Mouse (Mus musculus): ENCODE data around the gene Col27a1. TPM values are rescaled to one million over a fixed set of nuclear protein-coding genes. Genes with fewer than 3 reads are reported as not detected.

Gene Col27a1
- total RNA-seq, 1 experiment: 2.4 TPM

- Histone ChIP-seq H3K4me1 (ENCODE audit: control insufficient read depth in 2 of 2, insufficient read depth in 2 of 2, low read length in 2 of 2, poor library complexity in 1 of 2) (no peaks in the 10 kb centered on the region), H3K9ac (ENCODE audit: insufficient read depth, low read depth, low read length, poor library complexity, severe bottlenecking) (no peak overlapping the region), H3K27ac (ENCODE audit: insufficient read depth, low read depth, low read length, poor library complexity, severe bottlenecking) (no peak overlapping the region), H3K36me3 (ENCODE audit: control insufficient read depth, insufficient read depth, low read length, poor library complexity, severe bottlenecking) (no peaks in the 10 kb centered on the region), H3K9me3 (ENCODE audit: control insufficient read depth, insufficient read depth, low read depth, low read length) (no peaks in the 10 kb centered on the region), H3K4me3 (ENCODE audit: insufficient read depth in 1 of 2, low read depth in 1 of 2, low read length in 2 of 2, poor library complexity in 1 of 2, severe bottlenecking in 1 of 2) (no peak overlapping the region)
- no peak for DNase-seq (ENCODE audit: low read depth, low spot score)
- in situ Hi-C loops (cut with MboI; ENCODE audit: low sequenced_read_pairs in 2 of 2, unreplicated experiment in 2 of 2): no loop called here
- no peak for TF ChIP-seq CHD2 (IDR thresholded peaks at IDR 0.05; ENCODE audit: low read depth, low read length)
- no peak for TF ChIP-seq ZNF384 (IDR thresholded peaks at IDR 0.05; ENCODE audit: low read depth, low read length)
These were observed 84.4 kb downstream of the Col27a1 start for GRCm38 (mm10) chr4:63298191-63298590.

DNA sequence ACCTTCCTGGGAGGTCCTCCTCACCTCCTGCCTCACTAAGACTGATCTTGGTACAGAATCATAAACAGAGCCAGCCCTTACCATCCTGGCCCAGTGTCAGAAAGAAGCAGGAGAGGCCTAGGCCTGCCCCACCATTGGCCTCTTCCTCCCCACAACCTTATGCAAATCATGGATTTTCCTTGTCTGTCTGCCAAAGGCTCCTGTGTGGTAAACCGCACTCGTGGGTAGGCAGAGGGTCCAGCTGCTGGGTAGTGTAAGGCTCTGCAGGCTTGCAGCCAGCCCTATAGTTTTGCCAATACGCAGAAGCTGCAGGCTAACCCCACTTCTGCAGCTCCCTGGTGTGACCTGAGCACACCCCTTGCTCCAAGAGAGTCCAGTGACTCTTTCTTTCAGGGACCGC, 88.8 kb downstream of the Col27a1 start:
- Histone ChIP-seq H3K36me3 (ENCODE audit: control insufficient read depth, insufficient read depth, low read length, poor library complexity, severe bottlenecking) (no peaks in the 10 kb centered on the region), H3K4me3 (ENCODE audit: insufficient read depth in 1 of 2, low read depth in 1 of 2, low read length in 2 of 2, poor library complexity in 1 of 2, severe bottlenecking in 1 of 2) (no peak overlapping the region), H3K27ac (ENCODE audit: insufficient read depth, low read depth, low read length, poor library complexity, severe bottlenecking) (no peak overlapping the region), H3K4me1 (ENCODE audit: control insufficient read depth in 2 of 2, insufficient read depth in 2 of 2, low read length in 2 of 2, poor library complexity in 1 of 2) (no peaks in the 10 kb centered on the region), H3K9ac (ENCODE audit: insufficient read depth, low read depth, low read length, poor library complexity, severe bottlenecking) (no peak overlapping the region), H3K9me3 (ENCODE audit: control insufficient read depth, insufficient read depth, low read depth, low read length) (no peaks in the 10 kb centered on the region)
- in situ Hi-C loops (cut with MboI; ENCODE audit: low sequenced_read_pairs in 2 of 2, unreplicated experiment in 2 of 2): no loop called here
- TF ChIP-seq HCFC1 (IDR thresholded peaks at IDR 0.05; ENCODE audit: borderline replicate concordance, insufficient read depth, low read length): no peak
- TF ChIP-seq MAFK (IDR thresholded peaks at IDR 0.05; ENCODE audit: insufficient read depth, low read depth, low read length): no peak
- TF ChIP-seq ZNF384 (IDR thresholded peaks at IDR 0.05; ENCODE audit: low read depth, low read length): no peak
- TF ChIP-seq ZC3H11A (IDR thresholded peaks at IDR 0.05; ENCODE audit: borderline replicate concordance, low read depth, low read length): no peak
- TF ChIP-seq CHD2 (IDR thresholded peaks at IDR 0.05; ENCODE audit: low read depth, low read length): no peak
- DNase-seq (ENCODE audit: low read depth, low spot score): no peak

DNA sequence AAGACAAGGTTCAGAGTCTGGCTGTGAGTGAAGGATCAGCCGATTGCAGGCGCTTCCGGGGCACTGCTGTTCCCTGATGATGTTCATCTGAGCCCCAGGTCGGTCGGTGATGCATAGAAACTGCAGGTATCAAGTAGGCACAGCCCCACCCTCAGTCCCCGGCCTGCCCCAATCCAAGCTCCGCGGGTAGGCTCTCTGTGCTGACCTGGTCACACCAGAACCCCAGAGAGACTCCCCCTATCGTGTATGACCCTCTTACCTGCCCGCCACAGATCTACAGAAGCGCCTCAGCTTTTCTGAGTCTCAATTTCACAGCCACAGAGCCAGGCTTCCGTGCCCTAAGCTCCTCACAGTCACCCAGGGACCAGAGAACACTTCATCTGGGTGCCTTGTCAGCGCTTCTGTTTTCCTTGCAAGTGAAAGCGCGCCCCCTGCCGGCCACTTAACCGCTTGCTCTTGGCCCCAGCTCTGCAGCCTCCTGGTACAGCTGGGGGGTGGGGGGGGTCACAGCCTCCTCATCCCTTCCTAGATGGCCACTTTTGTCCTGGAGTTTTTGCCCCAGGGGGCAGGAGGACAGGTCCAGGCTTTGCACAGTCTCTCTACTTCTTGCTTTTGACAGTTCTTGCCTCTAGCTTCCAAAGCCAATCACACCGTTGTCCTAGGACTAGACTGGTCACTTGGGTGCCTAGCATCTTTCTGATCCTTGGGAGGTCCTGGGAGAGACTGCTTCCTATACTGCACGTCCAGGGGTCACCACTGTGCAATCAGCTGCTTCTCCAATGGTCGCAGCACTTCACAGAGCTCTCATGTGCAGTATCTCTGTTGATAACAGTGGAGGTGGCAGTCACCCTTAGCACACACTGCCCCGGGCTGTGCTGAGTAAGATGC, 93.6 kb downstream of the Col27a1 start:
- peak; percentile 48 for DNase-seq (ENCODE audit: low read depth, low spot score)
- H3K36me3 ChIP-seq (ENCODE audit: control insufficient read depth, insufficient read depth, low read length, poor library complexity, severe bottlenecking): no peaks in the 10 kb centered on the region
- H3K9me3 ChIP-seq (ENCODE audit: control insufficient read depth, insufficient read depth, low read depth, low read length): no peaks in the 10 kb centered on the region
- no peak overlapping the region for H3K9ac ChIP-seq (ENCODE audit: insufficient read depth, low read depth, low read length, poor library complexity, severe bottlenecking)
- no peak overlapping the region for H3K4me3 ChIP-seq (ENCODE audit: insufficient read depth in 1 of 2, low read depth in 1 of 2, low read length in 2 of 2, poor library complexity in 1 of 2, severe bottlenecking in 1 of 2)
- in situ Hi-C loops (cut with MboI; ENCODE audit: low sequenced_read_pairs in 2 of 2, unreplicated experiment in 2 of 2): no loop called here
- no peak overlapping the region for H3K27ac ChIP-seq (ENCODE audit: insufficient read depth, low read depth, low read length, poor library complexity, severe bottlenecking)
- H3K4me1 ChIP-seq (ENCODE audit: control insufficient read depth in 2 of 2, insufficient read depth in 2 of 2, low read length in 2 of 2, poor library complexity in 1 of 2): no peaks in the 10 kb centered on the region
- no peak for TF ChIP-seq CHD2 (IDR thresholded peaks at IDR 0.05; ENCODE audit: low read depth, low read length)
- TF ChIP-seq MAFK (IDR thresholded peaks at IDR 0.05; ENCODE audit: insufficient read depth, low read depth, low read length): peak; percentile 78

- no peak overlapping the region for H3K4me3 ChIP-seq (ENCODE audit: insufficient read depth in 1 of 2, low read depth in 1 of 2, low read length in 2 of 2, poor library complexity in 1 of 2, severe bottlenecking in 1 of 2)
- no peaks in the 10 kb centered on the region for H3K9me3 ChIP-seq (ENCODE audit: control insufficient read depth, insufficient read depth, low read depth, low read length)
- no peaks in the 10 kb centered on the region for H3K36me3 ChIP-seq (ENCODE audit: control insufficient read depth, insufficient read depth, low read length, poor library complexity, severe bottlenecking)
- DNase-seq (ENCODE audit: low read depth, low spot score): no peak
- H3K27ac ChIP-seq (ENCODE audit: insufficient read depth, low read depth, low read length, poor library complexity, severe bottlenecking): no peak overlapping the region
- no peak overlapping the region for H3K9ac ChIP-seq (ENCODE audit: insufficient read depth, low read depth, low read length, poor library complexity, severe bottlenecking)
- H3K4me1 ChIP-seq (ENCODE audit: control insufficient read depth in 2 of 2, insufficient read depth in 2 of 2, low read length in 2 of 2, poor library complexity in 1 of 2): no peaks in the 10 kb centered on the region
- in situ Hi-C loops (cut with MboI; ENCODE audit: low sequenced_read_pairs in 2 of 2, unreplicated experiment in 2 of 2): no loop called here
- TF ChIP-seq MAFK (IDR thresholded peaks at IDR 0.05; ENCODE audit: insufficient read depth, low read depth, low read length) (no peak), ZC3H11A (IDR thresholded peaks at IDR 0.05; ENCODE audit: borderline replicate concordance, low read depth, low read length) (no peak), CHD2 (IDR thresholded peaks at IDR 0.05; ENCODE audit: low read depth, low read length) (no peak), HCFC1 (IDR thresholded peaks at IDR 0.05; ENCODE audit: borderline replicate concordance, insufficient read depth, low read length) (no peak), ZNF384 (IDR thresholded peaks at IDR 0.05; ENCODE audit: low read depth, low read length) (no peak)
These were observed 94.5 kb downstream of the Col27a1 start for GRCm38 (mm10) chr4:63308316-63308715.
